ENCODE assay signal across 8 mouse cellular contexts in the genomic region with DNA sequence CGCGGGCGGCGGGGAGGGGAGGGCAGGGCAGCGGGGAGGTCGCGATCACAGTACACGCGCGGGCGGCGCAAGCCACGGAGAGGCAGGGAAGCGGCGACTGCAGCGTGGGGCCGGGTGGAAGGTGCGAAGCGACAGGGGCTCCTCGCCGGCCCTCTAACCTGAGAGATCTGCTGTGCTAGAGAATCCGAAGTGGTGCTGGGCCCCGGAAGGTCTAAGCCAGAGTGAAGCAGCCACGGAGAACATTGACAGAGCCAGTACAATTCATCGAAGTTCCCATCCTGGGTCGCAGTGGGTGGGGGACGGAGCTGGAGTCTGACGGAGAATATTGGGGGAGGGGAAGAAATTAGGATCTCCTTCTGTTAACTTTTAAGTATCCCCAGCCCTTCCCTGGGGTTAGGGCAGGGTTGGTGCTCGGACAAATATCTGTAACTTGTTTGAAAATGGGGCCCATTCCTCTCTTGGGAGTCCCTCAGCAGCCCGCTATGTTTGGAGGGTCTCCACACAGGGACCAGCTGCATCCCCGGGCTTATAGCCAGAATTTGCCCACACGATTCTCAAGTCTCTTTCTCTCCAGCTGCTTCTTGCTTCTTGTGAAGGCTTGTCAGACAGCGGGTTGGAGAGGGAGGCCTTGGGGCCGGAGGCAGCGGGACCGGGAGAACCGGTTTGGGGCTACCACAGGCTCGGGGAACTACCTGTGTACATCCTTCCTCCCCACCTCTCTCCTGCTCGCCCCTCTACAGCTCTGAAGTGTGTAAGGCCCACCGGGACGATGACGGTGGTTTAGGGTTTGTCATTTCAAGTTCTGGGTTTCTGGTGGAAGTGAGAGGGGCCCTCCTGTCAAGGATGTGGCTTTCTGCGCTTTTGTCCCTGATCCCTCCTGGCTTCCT. TPM values are rescaled to one million over a fixed set of nuclear protein-coding genes. Genes with fewer than 3 reads are reported as not detected.
DNase-seq lines count a peak whose midpoint lies in the region.

No protein-coding gene starts in this region.

- peak; percentile 29 to 61 for DNase-seq in heart, adult 18-20 months
- no peak for DNase-seq in heart, adult 8-10 months (ENCODE audit: low spot score)
- peak; percentile 81 for DNase-seq in cerebellum, adult 9-10 months
- DNase-seq in gastrocnemius, postnatal 25 days: peak; percentile 29
- peak; percentile 63 for DNase-seq in kidney, adult 9 months
- DNase-seq in liver: peak; percentile 52
- peak; percentile 18 to 27 for DNase-seq in natural killer cell, adult 2 months (ENCODE audit: low spot score in 2 of 2)
- peak; percentile 48 for DNase-seq in testis, postnatal 14 days (ENCODE audit: low spot score)

RNA-seq across cellular contexts. Expression of gene Cdc42se1, which starts 0.6 kb away (rescaled TPM):
- total RNA-seq in heart, adult 18-20 months (2021): 10 to 100 TPM; 19.3 to 21.8 TPM
- 10 to 100 TPM; 17.0 to 22.8 (median 20.4) TPM for total RNA-seq in heart, adult 8-10 months (2022)
- total RNA-seq in gastrocnemius, postnatal 25 days (2021): 10 to 100 TPM; 15.5 TPM

RNA-seq across cellular contexts. Expression of gene Mllt11, which starts 2.8 kb away (rescaled TPM):
- total RNA-seq in heart, adult 18-20 months (2021): 1 to 10 TPM; 6.8 to 8.6 TPM
- 10 to 100 TPM in 2 of 4 experiments, 1 to 10 TPM in 2; 5.5 to 11.3 (median 9.5) TPM for total RNA-seq in heart, adult 8-10 months (2022)
- 10 to 100 TPM; 34.4 to 42.4 TPM for total RNA-seq in gastrocnemius, postnatal 25 days (2021)

RNA-seq across cellular contexts. Expression of gene Gabpb2, which starts 11.4 kb away (rescaled TPM):
- total RNA-seq in heart, adult 18-20 months (2021): 10 to 100 TPM; 11.2 to 13.9 TPM
- total RNA-seq in heart, adult 8-10 months (2022): 10 to 100 TPM; 12.2 to 13.9 (median 13.2) TPM
- total RNA-seq in gastrocnemius, postnatal 25 days (2021): 1 to 10 TPM; 8.2 to 8.3 TPM

RNA-seq across cellular contexts. Expression of gene Gm128, which starts 12.3 kb away (rescaled TPM):
- not detected for total RNA-seq in heart, adult 18-20 months (2021)
- total RNA-seq in heart, adult 8-10 months (2022): not detected
- not detected for total RNA-seq in gastrocnemius, postnatal 25 days (2021)

RNA-seq across cellular contexts. Expression of gene Bnipl, which starts 21.9 kb away (rescaled TPM):
- total RNA-seq in heart, adult 18-20 months (2021): not detected
- total RNA-seq in heart, adult 8-10 months (2022): not detected
- total RNA-seq in gastrocnemius, postnatal 25 days (2021): not detected
